Mouse (Mus musculus) megakaryocyte, embryonic 14.5 days (primary cell): ENCODE measurements around the gene Chrna9. TPM values are rescaled to one million over a fixed set of nuclear protein-coding genes. Genes with fewer than 3 reads are reported as not detected.

Experiments used
- H3K27me3 ChIP-seq: replicated peaks from 2 replicates; pipeline ENCODE3; 2012; ENCODE audit warnings: inconsistent platforms
- H3K36me3 ChIP-seq: replicated peaks from 2 replicates; pipeline ENCODE3; 2012; ENCODE audit warnings: low read length, inconsistent platforms, mixed read lengths
- H3K4me1 ChIP-seq: 2 replicates; pipeline ENCODE4 v1.6.1; 2012; ENCODE audit warnings: inconsistent platforms
- H3K4me3 ChIP-seq: replicated peaks from 2 replicates; pipeline ENCODE3; 2012; ENCODE audit warnings: moderate library complexity, mild to moderate bottlenecking, inconsistent platforms
- H3K9me3 ChIP-seq: 2 replicates; pipeline ENCODE4 v1.6.1; 2012; ENCODE audit warnings: inconsistent platforms
- FLI1 ChIP-seq: IDR thresholded peaks from 2 replicates; pipeline ENCODE4 v1.6.1; 2012; ENCODE audit warnings: low read length, inconsistent platforms, mixed read lengths
- GATA1 ChIP-seq: IDR thresholded peaks from 3 replicates; pipeline ENCODE4 v1.6.1; 2012; ENCODE audit warnings: mixed read lengths, low read length, inconsistent platforms, borderline replicate concordance
- polyA plus RNA-seq: library from polyadenylated mRNA; stranded (reverse); fragments of >175 nt; gene quantifications from 2 replicates; pipeline ENCODE4 v1.2.3, GENCODE M21; 2012; ENCODE audit warnings: low replicate concordance; ENCODE audit not compliant: insufficient read depth

Gene Chrna9
- polyA plus RNA-seq, 1 experiment = not detected

- Histone ChIP-seq H3K4me1 (peaks cover 4% of the 10 kb centered on the region; the same call in 1 of the 2 replicates), H3K4me3 (no peak within 1 kb of the TSS), H3K36me3 (no peaks in the 10 kb centered on the region), H3K27me3 (peaks cover 12% of the 10 kb centered on the region), H3K9me3 (no peaks in the 10 kb centered on the region)
- TF ChIP-seq FLI1 (no peak), GATA1 (no peak)
These were observed 69.6 kb downstream of the Chrna9 start, which contains the start of gene 9130230L23Rik for GRCm38 (mm10) chr5:66004134-66004925. TSS of gene 9130230L23Rik (minus strand) at chr5:66004285.

DNA sequence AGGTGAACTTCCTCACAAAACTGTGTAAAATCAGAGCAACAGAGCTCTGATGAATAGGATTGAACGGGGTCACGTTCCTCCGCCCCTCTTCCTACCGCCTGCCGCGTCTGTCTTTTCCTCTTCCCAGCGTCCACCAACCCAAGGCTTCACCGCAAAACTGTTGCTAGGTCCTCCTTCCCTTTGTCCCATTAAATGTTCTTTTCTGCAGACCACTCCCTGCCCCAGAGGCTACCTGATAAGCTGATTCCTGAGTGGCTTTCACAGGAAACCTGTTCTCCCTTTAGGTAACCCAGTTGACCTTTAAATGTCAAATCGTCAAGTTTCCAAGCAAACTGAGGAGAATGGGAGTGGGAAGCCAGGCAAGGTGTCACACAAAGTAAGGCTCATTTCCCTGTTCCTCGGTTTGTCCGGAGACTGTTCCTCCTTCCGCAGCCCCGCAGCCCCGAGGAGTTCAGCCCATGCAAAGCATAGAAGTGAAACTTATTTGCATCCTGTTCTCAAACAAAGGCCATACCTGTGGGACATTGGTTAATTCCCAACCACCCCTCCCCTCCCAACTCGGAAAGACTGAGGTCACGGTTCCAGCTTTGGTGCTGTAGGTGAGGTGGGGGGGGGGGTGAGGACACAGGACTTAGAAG is 70.4 kb downstream of the Chrna9 start:
- peaks cover 8% of the 10 kb centered on the region for H3K27me3 ChIP-seq
- H3K36me3 ChIP-seq = no peaks in the 10 kb centered on the region
- H3K9me3 ChIP-seq = no peaks in the 10 kb centered on the region
- no peak overlapping the region for H3K4me3 ChIP-seq
- TF ChIP-seq GATA1 (no peak), FLI1 (no peak)
- peaks cover 4% of the 10 kb centered on the region; the same call in 1 of the 2 replicates for H3K4me1 ChIP-seq

GRCm38 (mm10) chr5:66008245-66008967 is 73.7 kb downstream of the Chrna9 start:
- Histone ChIP-seq H3K9me3 (no peaks in the 10 kb centered on the region), H3K36me3 (no peaks in the 10 kb centered on the region), H3K4me3 (no peak overlapping the region), H3K27me3 (peaks cover 6% of the 10 kb centered on the region), H3K4me1 (peaks cover 4% of the 10 kb centered on the region; the same call in 1 of the 2 replicates)
- TF ChIP-seq GATA1 (no peak), FLI1 (no peak)

DNA sequence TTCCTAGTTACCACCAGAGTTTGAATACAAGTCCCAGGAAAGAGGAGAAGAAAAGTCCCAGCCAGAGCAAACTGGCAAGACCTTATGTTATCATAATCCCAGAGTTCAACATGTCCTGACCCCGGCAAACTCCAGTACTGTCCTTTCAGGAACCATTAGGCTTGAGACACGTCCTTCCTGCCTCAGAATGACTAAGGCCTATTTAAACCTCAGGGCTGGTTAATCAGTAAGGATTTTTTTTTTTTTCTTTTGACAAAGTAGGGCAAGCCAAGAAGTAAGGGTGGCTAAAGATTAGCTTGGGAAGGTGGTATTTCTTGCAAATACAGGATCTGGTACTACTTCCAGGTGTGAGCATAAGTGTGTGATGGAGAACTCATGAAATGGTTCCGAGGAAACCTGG is 79.3 kb downstream of the Chrna9 start:
- Histone ChIP-seq H3K27me3 (peaks cover 2% of the 10 kb centered on the region), H3K9me3 (no peaks in the 10 kb centered on the region; the same call in 1 of the 2 replicates), H3K36me3 (no peaks in the 10 kb centered on the region), H3K4me3 (no peak overlapping the region), H3K4me1 (peaks cover 10% of the 10 kb centered on the region)
- no peak for TF ChIP-seq FLI1
- TF ChIP-seq GATA1 = no peak

- Histone ChIP-seq H3K4me1 (peaks cover 10% of the 10 kb centered on the region), H3K36me3 (no peaks in the 10 kb centered on the region), H3K27me3 (peaks cover 2% of the 10 kb centered on the region), H3K9me3 (no peaks in the 10 kb centered on the region; the same call in 1 of the 2 replicates), H3K4me3 (no peak overlapping the region)
- TF ChIP-seq GATA1 = no peak
- TF ChIP-seq FLI1 = no peak
These were observed 79.7 kb downstream of the Chrna9 start for GRCm38 (mm10) chr5:66014437-66014836.

DNA sequence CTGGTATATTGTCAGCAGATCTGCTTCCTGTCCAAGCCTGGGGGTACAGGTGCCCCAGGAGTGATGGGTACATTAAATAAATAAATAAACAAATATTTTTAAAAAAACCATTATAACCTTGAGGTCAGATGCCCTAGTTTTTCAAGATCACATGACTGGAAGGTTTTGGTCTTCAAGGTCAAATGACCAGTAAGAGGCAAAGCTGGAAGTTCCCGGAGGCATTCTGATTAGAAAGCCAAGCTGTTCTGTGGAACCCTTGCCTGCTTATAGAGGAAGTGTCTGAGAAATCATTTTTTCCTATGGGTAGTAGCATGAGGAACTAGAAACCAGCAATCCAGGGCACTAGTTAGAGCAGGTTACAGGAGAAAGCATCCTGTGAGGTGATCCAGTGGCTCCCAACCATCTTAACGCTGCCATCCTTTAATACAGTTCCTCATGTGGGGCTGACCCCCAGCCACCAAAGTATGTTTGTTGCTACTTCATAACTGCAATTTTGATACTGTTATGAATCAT is 80.8 kb downstream of the Chrna9 start:
- no peaks in the 10 kb centered on the region for H3K36me3 ChIP-seq
- H3K9me3 ChIP-seq = peaks cover 3% of the 10 kb centered on the region
- TF ChIP-seq FLI1 (no peak), GATA1 (no peak)
- H3K27me3 ChIP-seq = peaks cover 2% of the 10 kb centered on the region
- H3K4me1 ChIP-seq = peaks cover 10% of the 10 kb centered on the region
- no peak overlapping the region for H3K4me3 ChIP-seq

GRCm38 (mm10) chr5:66026796-66027195 is 92.1 kb downstream of the Chrna9 start:
- no peak for TF ChIP-seq GATA1
- no peak for TF ChIP-seq FLI1
- H3K27me3 ChIP-seq = no peaks in the 10 kb centered on the region
- H3K4me1 ChIP-seq = peaks cover under 1% of the 10 kb centered on the region; the same call in 1 of the 2 replicates
- peaks cover 16% of the 10 kb centered on the region for H3K36me3 ChIP-seq
- H3K4me3 ChIP-seq = no peak overlapping the region
- H3K9me3 ChIP-seq = peaks cover 17% of the 10 kb centered on the region

Other genes starting within 250 kb of the Chrna9 start
- gene Pds5a, start 236.6 kb upstream of the Chrna9 start, polyA plus RNA-seq = 1.8 and 4.8 TPM in 2 replicates
- 3.4 and 4.3 TPM in 2 replicates for gene N4bp2, start 171.4 kb upstream of the Chrna9 start, polyA plus RNA-seq
- gene Rhoh, start 73.7 kb upstream of the Chrna9 start, polyA plus RNA-seq = 0.70 TPM in 1 of 2 replicates, not detected in the other
- gene 9130230L23Rik, start 69.4 kb downstream of the Chrna9 start, polyA plus RNA-seq = not detected in 2 replicates
- gene Rbm47, start 238.2 kb downstream of the Chrna9 start, polyA plus RNA-seq = 4.2 TPM in 1 of 2 replicates, not detected in the other